Mouse (Mus musculus) stomach, embryonic 14.5 days (tissue): ENCODE results near the gene Narfl. TPM values are rescaled to one million over a fixed set of nuclear protein-coding genes. Genes with fewer than 3 reads are reported as not detected.

Experiments
- ATAC-seq: fragments of 200-750 bp; cut with Nextera tagmentation; 2 replicates; pipeline ENCODE4 v1.8.0; 2017; ENCODE audit warnings: low read depth, moderate TSS enrichment; ENCODE audit not compliant: insufficient number of reproducible peaks, insufficient read depth, low FRiP score
- H3K27ac ChIP-seq: fragments of 300-500 bp; sonication (generic); 2 replicates; pipeline ENCODE4 v1.5.1; 2014; ENCODE audit warnings: mild to moderate bottlenecking, low read length, moderate library complexity, mixed read lengths
- H3K27me3 ChIP-seq: fragments of 300-500 bp; sonication (generic); 2 replicates; pipeline ENCODE4 v1.6.1; 2014; ENCODE audit warnings: low read length, control low read depth, mixed read lengths; ENCODE audit not compliant: control insufficient read depth, insufficient read depth
- H3K36me3 ChIP-seq: fragments of 300-500 bp; sonication (generic); 2 replicates; pipeline ENCODE4 v1.6.1; 2014; ENCODE audit warnings: mild to moderate bottlenecking, control low read depth, low read length, moderate library complexity, mixed read lengths; ENCODE audit not compliant: control insufficient read depth, insufficient read depth
- H3K4me1 ChIP-seq: fragments of 300-500 bp; sonication (generic); 2 replicates; pipeline ENCODE4 v1.6.1; 2014; ENCODE audit warnings: low read length, control low read depth, mixed read lengths; ENCODE audit not compliant: control insufficient read depth, insufficient read depth
- H3K4me2 ChIP-seq: fragments of 300-500 bp; sonication (generic); replicated peaks from 2 replicates; pipeline ENCODE4 v1.6.1; 2014; ENCODE audit warnings: low read depth, low read length, control low read depth
- H3K4me3 ChIP-seq: fragments of 300-500 bp; sonication (generic); 2 replicates; pipeline ENCODE4 v1.5.1; 2014; ENCODE audit warnings: low read depth, low read length, control low read depth
- H3K9ac ChIP-seq: fragments of 300-500 bp; sonication (generic); replicated peaks from 2 replicates; pipeline ENCODE4 v1.6.1; 2014; ENCODE audit warnings: low read depth, mild to moderate bottlenecking, control low read depth, low read length, moderate library complexity, mixed read lengths
- H3K9me3 ChIP-seq: fragments of 300-500 bp; sonication (generic); 2 replicates; pipeline ENCODE4 v1.6.1; 2016; ENCODE audit warnings: low read depth, low read length, control low read depth; ENCODE audit not compliant: control insufficient read depth
- WGBS: fragments of 180-500 bp; shearing (Covaris S2); extraction: QIAGEN DNeasy Blood & Tissue Kit; methylation state at CpG from one replicate; pipeline ENCODE4 v1.1.7; 2014; 5-methylcytosine and 5-hydroxymethylcytosine counted together
- polyA plus RNA-seq: library from polyadenylated mRNA; unstranded; fragments of >200 nt; fragmentation: Nextera tagmentation; extraction: Ambion mirVana; gene quantifications from 2 replicates; pipeline ENCODE4 v1.2.1, GENCODE M21; 2014

Narfl gene
- polyA plus RNA-seq, 1 experiment from 2014 or later, result 26.0 TPM

DNA sequence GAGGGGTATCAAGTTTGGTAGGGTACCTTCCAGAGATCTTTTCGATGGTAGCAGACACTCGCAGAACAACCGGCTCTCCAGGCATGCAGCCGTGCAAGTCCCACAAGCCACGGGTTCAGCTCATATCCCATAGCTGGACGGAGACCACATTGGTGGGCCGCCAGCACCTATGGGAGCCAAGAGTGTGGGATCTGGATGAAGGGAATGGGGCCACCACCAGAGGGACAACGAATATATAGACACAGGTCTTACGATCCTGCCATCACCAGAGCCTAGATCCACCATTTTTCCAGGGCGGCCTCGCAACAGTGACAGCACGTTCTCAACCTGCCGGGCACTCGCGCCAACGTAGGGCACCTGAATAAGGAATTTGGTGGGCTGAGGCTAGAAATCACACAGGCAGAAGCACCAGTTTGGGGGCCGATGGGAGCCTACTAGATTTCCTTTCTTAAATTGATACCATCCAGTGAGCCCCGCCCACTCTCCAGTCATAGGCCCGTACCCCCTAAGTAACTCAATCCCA, 17.8 kb downstream of the Narfl start:
- H3K27ac ChIP-seq, result no peak overlapping the region; the same call in 1 of the 2 replicates
- peak overlapping the region; percentile 85 for H3K4me2 ChIP-seq
- no peaks in the 10 kb centered on the region for H3K9me3 ChIP-seq
- 25% methylated on average over 19 of the region's 19 CpGs for WGBS
- no peaks in the 10 kb centered on the region for H3K27me3 ChIP-seq
- peaks cover 33% of the 10 kb centered on the region for H3K4me1 ChIP-seq
- H3K4me3 ChIP-seq, result peak overlapping the region; percentile 85
- no peak for ATAC-seq
- H3K36me3 ChIP-seq, result peaks cover 11% of the 10 kb centered on the region
- peak overlapping the region; percentile 54; the same call in 1 of the 2 replicates for H3K9ac ChIP-seq

DNA sequence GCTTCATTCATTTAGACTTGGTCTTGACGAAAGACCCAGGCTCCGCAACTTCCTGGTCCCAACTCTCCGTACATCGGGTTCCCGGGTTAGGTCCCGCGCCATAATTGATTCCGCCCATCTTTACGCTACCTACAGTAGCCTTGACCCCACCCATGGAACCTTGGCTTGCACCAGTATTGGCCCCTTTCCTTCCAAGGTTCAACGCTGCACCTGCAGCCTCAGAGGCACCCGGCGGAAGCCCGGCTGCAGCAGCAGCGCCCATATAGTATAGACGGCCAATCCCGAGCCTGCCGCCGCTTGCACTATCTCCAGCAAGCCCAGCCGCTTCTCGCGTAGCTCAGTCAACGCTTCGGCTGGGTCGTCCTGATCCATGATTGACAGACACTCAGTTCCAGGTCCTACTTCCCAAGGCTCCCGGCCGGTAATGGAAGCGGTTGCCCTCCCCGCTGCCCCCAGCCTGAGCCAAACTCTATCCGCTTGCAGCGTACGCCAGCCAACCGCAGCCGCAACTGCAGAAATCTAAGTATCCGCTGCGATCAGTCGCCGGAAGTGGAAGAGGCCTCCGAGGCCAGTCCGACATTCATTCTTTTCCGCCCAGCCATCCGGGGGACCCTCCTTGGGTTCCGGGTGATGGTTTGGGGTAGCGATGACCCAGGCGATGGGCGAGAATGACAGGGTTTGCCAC, 18.4 kb downstream of the Narfl start:
- Histone ChIP-seq H3K9me3 (no peaks in the 10 kb centered on the region), H3K27ac (peak overlapping the region; percentile 98), H3K4me1 (peaks cover 33% of the 10 kb centered on the region), H3K4me2 (peak overlapping the region; percentile 85), H3K27me3 (no peaks in the 10 kb centered on the region), H3K9ac (peak overlapping the region; percentile 54), H3K36me3 (peaks cover 11% of the 10 kb centered on the region), H3K4me3 (peak overlapping the region; percentile 85)
- under 1% methylated on average over 45 of the region's 45 CpGs for WGBS
- ATAC-seq, result peak; percentile 59; the same call in 1 of the 2 replicates

DNA sequence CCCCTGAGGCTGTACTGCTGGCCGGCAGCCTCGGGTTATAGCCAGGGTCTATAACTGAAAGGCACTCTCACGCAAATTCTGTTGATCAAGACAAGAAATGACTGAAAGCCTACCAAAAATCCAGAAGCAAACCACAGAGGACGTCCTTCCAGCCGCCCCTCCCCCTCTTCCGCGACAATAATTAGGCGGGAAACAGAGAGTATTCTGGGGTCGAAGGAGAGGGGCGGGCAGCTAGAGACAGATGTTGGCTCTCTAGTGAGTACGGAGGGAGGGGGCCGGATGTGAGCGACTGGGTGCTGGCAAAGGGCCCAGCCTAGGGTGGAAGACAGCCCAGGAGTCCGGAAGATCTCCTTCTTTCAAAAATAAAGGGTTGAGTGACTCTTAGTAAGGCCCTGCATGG, 19.0 kb downstream of the Narfl start, which contains the start of gene Fam173a:
Fam173a (minus strand) TSS at position 287 of the 400 bp plus-strand sequence.
- peaks cover 37% of the 10 kb centered on the region for H3K4me1 ChIP-seq
- WGBS, result under 1% methylated on average over 14 of the region's 14 CpGs

DNA sequence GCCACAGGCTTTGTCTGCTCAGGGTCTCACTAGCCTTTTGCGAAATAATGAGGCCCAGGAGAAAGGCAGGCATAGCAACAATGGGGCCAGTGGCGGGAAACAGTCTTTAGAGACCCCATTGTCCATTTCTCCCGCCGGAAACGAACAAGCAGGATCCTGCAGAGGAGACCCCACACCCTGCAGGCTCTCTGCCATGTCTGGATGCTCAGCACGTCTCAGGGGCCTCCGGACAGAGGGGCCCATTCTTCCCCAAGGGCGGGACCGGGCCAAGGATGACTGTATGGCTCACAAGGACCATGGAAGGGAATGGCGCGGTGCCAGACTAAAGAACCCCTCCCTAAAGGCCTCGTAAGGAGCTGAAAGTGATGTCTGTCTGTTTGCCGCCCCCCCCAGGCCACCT, 20.6 kb downstream of the Narfl start:
- Histone ChIP-seq H3K9me3 (no peaks in the 10 kb centered on the region), H3K4me3 (no peak overlapping the region), H3K27ac (peak overlapping the region; percentile 98; the same call in 1 of the 2 replicates), H3K4me2 (0 out of 2 replicates have a peak overlapping the region, but pooled peaks have one; percentile 7), H3K4me1 (peaks cover 38% of the 10 kb centered on the region), H3K27me3 (no peaks in the 10 kb centered on the region), H3K36me3 (peaks cover 7% of the 10 kb centered on the region), H3K9ac (no peak overlapping the region)
- ATAC-seq, result no peak
- 80% methylated on average over 13 of the region's 13 CpGs for WGBS

More for the DNA sequence above, 19.0 kb downstream of the Narfl start, which contains the start of gene Fam173a:
- Histone ChIP-seq H3K4me2 (peak within 1 kb of the TSS; percentile 85), H3K4me3 (peak within 1 kb of the TSS; percentile 85), H3K9ac (peak within 1 kb of the TSS; percentile 54), H3K27ac (peak within 1 kb of the TSS; percentile 98), H3K27me3 (no peaks in the 10 kb centered on the region), H3K36me3 (peaks cover 11% of the 10 kb centered on the region), H3K9me3 (no peaks in the 10 kb centered on the region)
- ATAC-seq, result peak; percentile 76

DNA sequence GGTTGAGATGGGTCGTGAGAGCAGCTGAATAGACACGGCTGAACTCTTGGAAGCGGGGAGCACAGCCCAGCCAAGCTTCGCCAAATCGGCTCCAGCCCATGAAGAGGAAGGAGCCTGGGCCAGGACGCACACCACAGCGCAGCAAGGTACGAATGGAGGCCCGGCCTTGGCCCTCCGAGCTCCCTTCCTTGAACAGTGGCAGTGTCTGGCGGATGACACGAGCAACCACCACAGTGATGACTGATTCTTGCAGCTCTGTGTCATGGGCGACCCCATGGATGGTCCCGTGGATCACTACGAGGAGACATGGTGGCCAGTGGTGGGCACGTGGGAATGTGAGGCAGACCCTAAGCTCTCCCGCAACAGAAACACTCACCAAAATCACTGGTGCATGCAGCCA, 21.4 kb downstream of the Narfl start:
- Histone ChIP-seq H3K4me3 (peak overlapping the region; percentile 79; the same call in 1 of the 2 replicates), H3K9ac (0 out of 2 replicates have a peak overlapping the region, but pooled peaks have one; percentile 6), H3K4me2 (peak overlapping the region; percentile 93), H3K4me1 (peaks cover 38% of the 10 kb centered on the region), H3K9me3 (no peaks in the 10 kb centered on the region), H3K27ac (no peak overlapping the region), H3K36me3 (no peaks in the 10 kb centered on the region; the same call in 1 of the 2 replicates), H3K27me3 (no peaks in the 10 kb centered on the region)
- WGBS, result 81% methylated on average over 17 of the region's 17 CpGs
- no peak for ATAC-seq

DNA sequence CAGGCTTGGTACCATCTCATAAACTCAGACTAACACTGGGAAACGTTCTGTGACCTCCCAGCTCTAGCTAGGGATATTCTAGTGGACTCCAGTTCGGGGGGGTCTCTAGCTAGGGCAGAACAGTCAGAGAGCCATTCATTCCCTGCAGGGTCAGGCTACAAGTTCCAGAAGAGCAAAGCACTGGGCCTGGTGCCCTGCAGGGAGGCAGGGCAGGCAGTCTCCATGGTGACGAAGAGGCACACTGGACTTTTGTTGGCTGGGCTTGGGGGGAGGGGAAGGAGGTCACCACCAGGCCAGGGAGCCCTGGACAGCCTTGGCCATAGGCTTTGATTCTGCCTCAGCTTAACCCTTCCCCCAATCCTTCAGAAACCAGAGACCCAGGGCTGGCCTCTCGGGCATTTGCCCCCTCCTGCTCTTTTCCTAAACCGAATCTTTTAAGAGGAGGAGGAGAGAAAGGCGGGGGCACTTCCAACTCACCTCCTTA, 22.1 kb downstream of the Narfl start, which contains the start of gene AC134908.4:
AC134908.4 (minus strand) TSS at position 51 of the 484 bp plus-strand sequence.
- H3K27ac ChIP-seq, result no peak within 1 kb of the TSS; the same call in 1 of the 2 replicates
- no peaks in the 10 kb centered on the region for H3K9me3 ChIP-seq
- H3K27me3 ChIP-seq, result no peaks in the 10 kb centered on the region
- 25% methylated on average over 6 of the region's 6 CpGs for WGBS
- H3K36me3 ChIP-seq, result no peaks in the 10 kb centered on the region; the same call in 1 of the 2 replicates
- ATAC-seq, result no peak
- peak within 1 kb of the TSS; percentile 93 for H3K4me2 ChIP-seq
- peaks cover 36% of the 10 kb centered on the region for H3K4me1 ChIP-seq
- H3K9ac ChIP-seq, result peak within 1 kb of the TSS; percentile 61
- H3K4me3 ChIP-seq, result peak within 1 kb of the TSS; percentile 79

DNA sequence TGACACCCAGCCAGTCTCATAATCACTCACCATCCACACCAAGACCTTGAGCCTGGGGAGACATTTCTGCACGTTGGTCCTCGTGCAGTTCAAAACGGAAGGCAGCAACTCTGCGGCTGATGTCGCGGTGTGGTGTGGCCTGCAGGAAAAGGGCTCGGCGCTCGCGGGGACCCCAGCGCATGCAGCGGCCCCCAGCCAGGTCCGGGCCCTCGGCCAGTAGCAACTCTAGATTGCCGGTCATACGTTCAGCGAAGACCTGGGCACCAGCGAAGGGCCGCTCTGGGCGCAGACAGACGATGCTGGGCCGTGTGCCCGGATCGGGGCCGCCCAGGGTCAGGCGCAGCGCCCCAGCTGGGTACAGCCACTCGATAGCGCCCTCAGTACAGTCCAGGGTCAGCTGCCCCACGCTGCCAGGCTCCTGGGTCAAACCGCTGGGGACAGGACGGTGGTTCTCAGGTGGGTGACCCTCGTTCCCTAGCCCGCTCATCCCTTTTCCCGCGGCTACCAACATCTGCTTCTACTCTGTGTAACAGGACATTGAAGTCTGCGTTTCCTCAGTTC, 22.7 kb downstream of the Narfl start:
- Histone ChIP-seq H3K9me3 (no peaks in the 10 kb centered on the region), H3K4me2 (peak overlapping the region; percentile 93), H3K27me3 (no peaks in the 10 kb centered on the region), H3K36me3 (no peaks in the 10 kb centered on the region), H3K4me3 (peak overlapping the region; percentile 79), H3K4me1 (peaks cover 29% of the 10 kb centered on the region), H3K9ac (peak overlapping the region; percentile 61), H3K27ac (no peak overlapping the region; the same call in 1 of the 2 replicates)
- WGBS, result 2% methylated on average over 37 of the region's 37 CpGs
- peak; percentile 1; the same call in 1 of the 2 replicates for ATAC-seq

DNA sequence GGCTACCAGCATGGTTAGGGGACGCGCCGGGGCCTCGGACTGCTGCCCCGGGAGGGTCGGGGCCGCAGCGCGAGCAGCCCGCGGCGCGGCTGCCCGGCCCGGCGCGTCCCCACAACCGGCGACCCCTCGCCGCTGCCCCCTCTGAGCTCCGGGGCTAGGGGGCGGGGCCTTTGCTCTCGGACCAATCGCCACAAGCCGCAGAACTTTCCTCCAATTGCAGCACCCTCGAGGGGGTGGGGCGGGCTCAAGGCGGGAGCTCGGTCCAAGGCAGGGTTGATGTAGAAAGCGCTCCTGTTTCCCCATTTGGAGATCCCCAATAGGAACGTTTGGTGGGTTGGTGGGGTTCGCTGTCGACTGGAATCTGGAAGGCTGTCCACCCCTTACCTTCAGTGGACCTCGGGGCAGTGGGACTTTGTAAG, 23.4 kb downstream of the Narfl start, which contains the start of gene Metrn:
Metrn (minus strand) TSS at position 186 of the 419 bp plus-strand sequence.
- peaks cover 27% of the 10 kb centered on the region for H3K4me1 ChIP-seq
- ATAC-seq, result peak; percentile 75; the same call in 1 of the 2 replicates
- no peak within 1 kb of the TSS; the same call in 1 of the 2 replicates for H3K27ac ChIP-seq
- H3K4me2 ChIP-seq, result peak within 1 kb of the TSS; percentile 93
- H3K9ac ChIP-seq, result peak within 1 kb of the TSS; percentile 61
- no peaks in the 10 kb centered on the region for H3K36me3 ChIP-seq
- peak within 1 kb of the TSS; percentile 79 for H3K4me3 ChIP-seq
- no peaks in the 10 kb centered on the region for H3K9me3 ChIP-seq
- under 1% methylated on average over 35 of the region's 35 CpGs for WGBS
- no peaks in the 10 kb centered on the region for H3K27me3 ChIP-seq
